Mouse (Mus musculus) lung, postnatal 0 days (tissue): ENCODE measurements around the gene Ryr3.

Experiments used
- CTCF ChIP-seq: IDR thresholded peaks from 2 replicates; pipeline ENCODE4 v1.5.1; 2016; ENCODE audit warnings: antibody characterized with exemption, mild to moderate bottlenecking
- EP300 ChIP-seq: IDR thresholded peaks from 2 replicates; pipeline ENCODE4 v1.6.1; 2016; ENCODE audit warnings: antibody characterized with exemption, mild to moderate bottlenecking, control low read depth

DNA sequence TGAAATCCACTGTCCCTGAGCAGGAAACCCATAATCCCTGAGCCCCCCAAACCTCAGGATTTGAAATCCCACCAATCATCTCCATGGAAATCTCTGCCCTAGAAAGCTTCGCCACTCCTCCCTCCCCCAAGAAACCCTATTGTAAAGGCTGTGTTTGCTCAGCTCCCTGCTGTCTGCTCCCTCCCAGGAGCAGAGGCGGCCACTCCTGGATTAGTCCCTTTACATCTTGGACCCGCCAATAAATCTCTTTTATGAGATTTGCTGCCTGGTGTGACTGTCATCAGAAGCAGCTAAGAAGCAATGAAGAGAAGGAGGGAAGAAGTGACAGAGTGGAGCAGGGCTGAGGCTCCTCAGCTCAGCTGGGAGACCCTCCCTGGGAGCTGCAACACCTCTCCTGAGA lies 599.7 kb downstream of the Ryr3 start:
- TF ChIP-seq CTCF, result no peak
- TF ChIP-seq EP300, result no peak
